Mouse (Mus musculus) gastrocnemius, postnatal 4 days (tissue): Measurements from ENCODE around the gene Arhgef10l. TPM values are rescaled to one million over a fixed set of nuclear protein-coding genes. Genes with fewer than 3 reads are reported as not detected.
A peak's percentile ranks its signal among the peaks of the same experiment; 100 is the strongest.

Experiments
- DNase-seq, 2 experiments: peaks; one replicate each; pipeline ENCODE4 v3.0.0; 2021 to 2022; ENCODE audit warnings: low spot score in 2 of 2, mixed read lengths in 2 of 2
- total RNA-seq, 2 experiments: library from RNA; stranded (reverse); gene quantifications; 2 replicates each; pipeline ENCODE4 v1.2.3; 2021

Gene Arhgef10l
- total RNA-seq, 2 experiments from 2014 or later = 53.6 to 54.6 TPM

DNA sequence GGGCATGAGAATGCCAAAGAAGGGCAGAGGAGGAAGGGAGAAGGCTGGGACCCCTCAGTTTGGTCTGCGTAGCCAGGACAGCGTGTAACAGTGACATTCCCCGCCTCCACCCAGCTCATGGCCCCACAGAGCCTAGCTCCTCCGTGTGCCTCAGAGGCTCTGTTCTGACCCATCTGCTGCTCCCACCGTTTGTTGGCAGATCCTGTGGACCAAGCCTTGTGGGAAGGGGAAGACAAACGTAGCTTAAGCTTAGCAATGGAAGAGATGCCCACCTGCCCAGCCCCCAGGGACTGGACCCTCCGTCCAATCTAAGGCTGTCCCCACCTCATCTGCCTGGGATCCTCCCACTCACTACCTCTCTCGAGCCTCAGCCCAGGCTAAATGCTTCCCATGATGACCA is 28.5 kb downstream of the Arhgef10l start:
- DNase-seq = no peak

DNA sequence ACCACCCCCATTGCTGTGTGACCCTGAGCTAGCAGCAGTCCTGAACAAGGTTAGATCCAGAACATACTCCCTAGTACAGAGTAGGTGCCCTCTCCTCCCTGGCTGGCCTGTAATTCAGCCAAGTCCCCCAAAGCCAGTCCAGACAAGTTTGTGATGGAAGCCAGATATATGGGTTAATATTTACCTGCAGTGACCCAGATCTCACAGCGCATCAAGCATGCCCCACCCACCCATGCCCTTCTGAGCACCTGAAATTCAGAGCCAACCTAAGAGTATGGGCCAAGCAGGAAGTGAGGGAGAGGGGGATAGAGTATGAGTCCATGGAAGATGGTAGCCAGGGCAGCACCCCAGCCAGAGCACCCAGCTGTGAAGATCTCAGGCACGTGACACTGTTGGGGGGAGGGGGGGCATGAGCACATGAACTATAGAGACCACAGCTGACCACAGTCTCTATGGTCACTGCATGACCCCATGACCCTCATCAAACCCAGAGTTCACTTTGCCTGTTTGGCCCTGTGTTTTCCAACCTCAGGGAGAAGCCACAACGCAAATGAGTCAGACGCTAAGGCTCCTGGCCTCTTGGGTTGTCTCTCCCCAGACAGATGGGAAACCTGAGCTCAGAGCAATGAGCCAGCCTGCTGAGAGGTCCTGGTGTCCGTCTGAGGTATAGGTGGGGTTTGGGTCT is 29.4 kb downstream of the Arhgef10l start:
- no peak for DNase-seq

DNA sequence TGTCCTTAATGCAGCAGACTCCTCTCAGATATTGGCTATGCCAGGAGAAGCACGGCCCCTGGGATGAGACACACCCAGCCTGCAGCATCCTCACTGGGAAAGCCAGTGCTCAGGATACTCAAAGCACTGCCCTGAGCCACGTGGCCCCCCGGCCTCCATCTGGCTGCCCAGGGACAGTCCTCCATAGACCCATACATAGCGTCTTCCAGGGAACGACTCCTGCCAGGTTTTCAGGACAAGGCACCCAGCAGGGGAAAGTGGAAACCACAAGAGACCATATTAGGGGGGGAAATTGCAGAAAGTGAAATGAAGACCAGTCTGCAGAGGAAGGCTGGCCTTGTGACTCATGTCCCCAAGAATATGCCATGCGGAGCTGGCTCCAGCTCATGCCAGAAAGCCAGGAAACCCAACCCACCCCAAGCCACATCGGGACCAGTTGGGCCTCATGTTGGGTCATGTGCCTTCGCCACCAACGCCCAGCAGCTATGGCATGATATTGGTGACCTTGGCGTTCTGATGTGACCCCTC is 30.9 kb downstream of the Arhgef10l start:
- DNase-seq = no peak

DNA sequence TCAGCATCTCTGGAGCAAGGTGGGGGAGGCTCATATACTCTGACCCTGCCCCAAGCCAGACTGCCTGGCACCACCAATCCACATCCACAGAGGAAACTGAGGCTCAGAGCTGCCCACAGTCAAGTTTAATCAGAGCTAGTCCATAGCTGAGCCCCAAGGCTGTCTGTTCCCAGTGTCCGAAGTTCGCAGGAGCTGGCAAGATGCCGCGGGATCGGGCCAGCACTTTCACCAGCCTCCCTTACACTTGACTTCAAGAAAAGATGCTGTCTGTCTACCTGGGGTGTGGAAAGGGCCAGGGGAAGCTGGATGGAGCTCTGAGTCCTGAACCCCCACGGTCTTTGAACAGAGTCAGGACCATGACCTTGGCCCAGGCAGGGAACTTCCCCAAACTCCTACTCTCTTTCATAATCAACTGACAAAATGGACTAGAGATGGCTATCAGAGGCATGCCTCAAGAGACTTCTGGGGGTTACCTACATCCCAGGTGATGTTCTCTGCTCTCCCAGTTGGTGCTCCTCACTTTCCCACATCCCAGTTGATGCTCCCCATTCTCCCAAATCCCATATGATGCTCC is 34.4 kb downstream of the Arhgef10l start:
- DNase-seq = no peak

DNA sequence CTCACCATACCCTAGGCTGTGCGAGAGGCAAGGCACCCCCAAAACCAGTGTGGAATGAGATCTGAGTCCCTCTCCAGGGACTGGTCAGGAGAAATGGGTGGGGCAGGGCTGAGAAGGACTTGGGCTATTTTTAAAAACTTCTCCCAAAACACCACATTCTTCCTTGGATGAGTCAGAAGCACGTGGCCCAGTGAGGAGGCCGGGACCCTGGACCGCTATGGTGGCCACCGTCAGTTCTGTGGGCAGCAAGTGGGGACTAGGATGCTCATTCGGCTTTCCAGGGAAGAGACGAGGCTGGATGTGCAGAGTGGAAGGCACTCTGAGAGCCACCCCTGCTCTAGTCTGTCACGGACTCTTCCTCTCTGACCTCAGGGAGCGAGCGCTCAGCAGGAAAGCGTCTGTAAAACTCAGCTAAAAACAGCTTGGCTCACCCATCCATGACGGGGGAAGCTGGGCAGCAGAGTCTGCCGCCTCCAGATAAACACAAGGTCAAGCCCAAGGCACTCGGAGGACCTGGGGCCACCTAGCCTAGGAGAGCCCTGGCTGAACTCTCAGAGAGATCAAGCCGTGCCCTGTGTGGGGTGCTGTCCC is 35.1 kb downstream of the Arhgef10l start:
- peak in 1 of 2 experiments; percentile 56 for DNase-seq

DNA sequence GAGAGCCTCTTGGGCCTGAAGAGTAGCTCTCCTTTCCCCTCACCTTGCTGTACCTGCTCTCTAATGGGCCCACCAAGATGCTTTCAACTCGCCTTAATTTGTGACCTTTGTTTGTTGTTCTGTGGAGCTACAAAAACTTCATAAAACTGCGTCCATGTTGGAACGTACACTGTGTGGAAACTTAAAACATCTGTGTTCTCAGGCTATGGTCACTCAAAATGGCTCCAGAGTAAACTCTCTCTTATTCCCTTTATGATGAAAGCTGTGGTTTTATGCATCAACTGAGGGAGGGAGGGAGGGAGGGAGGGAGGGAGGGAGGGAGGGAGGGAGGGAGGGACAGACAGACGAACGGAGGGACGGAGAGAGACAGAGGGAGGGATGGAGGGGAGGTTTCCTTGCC is 35.7 kb downstream of the Arhgef10l start:
- DNase-seq = no peak

DNA sequence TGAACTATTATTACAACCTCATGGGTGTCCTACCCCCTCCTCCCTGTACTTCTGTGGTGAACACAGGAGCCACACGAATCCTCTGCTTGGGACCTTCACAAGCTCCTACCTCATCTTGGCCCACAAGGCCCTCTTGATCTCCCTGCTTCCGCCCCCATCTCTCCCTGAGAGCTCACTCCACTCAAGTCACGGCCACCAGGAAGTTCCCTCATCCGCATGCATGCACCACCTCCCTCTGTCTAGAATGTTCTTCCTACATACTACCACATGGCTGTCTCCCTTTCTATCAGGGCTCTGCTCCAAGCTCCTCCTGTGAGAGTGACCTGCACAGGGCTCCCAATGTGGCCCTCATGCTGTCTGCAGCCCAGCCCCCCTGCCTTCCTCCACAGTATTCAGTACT is 36.8 kb downstream of the Arhgef10l start:
- DNase-seq = no peak

DNA sequence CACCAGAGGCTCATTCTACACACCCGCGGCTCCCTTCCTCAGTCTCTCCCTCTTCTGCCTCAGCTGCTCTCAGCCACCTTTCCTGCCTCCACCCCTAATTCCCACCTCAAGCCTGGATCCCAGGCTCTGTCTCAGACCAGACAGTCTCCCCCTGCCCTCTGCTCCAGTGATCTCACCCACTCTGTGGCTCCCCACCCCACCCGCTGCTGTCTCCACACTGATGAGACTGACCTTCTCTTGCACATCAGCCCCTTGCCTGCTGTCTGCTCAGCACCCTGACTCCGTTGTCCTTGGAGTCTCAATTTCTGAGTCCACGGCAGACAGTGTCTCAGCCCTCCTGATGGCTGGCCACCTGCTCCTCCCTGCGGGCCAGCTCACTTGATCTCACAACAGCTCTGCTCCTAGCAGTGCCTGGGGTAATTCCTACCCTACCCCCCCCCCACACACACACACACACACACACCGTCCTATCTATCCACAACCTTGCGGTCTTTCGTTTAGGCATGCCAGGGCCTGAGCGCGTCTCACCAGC is 37.3 kb downstream of the Arhgef10l start:
- DNase-seq = no peak

DNA sequence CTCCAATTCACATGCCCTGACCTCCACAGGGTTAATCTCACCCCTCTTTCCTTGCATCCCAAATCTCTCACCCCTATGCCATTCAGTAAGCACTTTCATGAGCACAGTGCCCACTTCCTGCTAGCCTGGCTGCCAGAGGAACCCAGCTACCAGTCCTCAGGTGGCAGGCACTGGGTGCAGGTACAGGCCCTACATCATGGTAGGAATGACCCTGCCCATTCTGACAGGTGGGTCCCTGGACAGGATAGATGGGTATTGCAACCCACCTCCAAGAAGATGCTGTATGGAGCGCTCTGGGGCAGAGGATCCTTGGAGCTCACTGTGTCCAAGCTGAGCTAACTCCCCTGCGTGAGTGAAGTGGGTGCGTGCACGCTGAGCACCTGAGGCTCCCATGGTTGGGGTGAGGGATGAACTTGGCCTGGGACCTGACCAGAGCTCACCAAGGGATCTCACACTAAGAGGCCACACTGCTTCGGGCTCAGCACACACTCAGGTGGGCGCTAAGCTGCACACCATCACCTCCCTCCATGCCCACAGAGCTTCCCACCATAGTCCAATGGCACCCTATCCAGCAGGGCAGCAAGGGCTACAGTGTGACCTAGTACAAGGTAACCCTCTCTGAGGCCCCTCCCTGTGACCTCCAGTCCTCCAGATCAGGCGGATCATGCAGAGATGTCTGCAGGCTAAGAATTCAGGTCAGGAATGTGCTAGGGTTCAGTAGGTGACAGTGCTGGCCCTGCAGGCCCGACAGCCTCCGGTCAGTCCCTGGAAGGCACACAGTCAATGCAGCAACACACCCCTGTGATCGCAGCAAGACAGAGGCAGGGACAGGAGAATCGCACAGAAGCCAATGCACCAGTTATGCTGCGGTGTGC is 39.9 kb downstream of the Arhgef10l start:
- no peak for DNase-seq

DNA sequence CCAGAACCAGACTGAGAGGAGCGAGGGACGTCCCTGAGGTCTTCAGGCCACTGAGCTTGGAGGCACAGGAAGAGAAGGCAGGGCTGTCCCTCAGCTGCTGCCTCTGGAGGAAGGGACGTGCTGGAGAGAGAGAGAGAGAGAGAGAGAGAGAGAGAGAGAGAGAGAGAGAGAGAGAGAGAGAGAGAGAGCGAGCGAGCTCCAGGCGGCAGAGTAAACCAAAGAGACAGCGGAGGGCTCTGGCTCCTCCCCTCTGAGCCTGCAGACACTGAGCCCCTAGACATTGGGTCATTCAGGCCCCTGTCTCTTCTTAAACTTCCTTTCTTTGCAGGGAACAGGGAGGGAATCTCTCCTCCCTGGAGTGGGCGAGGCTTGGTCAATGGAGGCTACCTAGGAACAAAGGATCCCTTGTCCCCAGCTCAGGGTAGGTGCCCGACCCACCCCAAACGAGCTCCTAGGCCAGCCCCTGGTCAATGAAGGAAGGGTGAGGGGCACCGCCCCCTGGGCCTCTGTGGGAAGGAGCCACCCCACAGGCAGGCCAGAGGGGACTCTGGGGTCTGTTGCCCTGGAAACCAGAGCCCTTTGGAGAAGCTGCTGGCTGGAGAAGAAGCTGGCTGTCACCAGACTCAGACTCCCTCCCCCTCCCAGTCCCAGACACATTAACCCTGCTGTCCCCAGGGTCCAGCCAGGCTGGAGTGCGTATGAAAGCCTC is 41.2 kb downstream of the Arhgef10l start:
- no peak for DNase-seq

DNA sequence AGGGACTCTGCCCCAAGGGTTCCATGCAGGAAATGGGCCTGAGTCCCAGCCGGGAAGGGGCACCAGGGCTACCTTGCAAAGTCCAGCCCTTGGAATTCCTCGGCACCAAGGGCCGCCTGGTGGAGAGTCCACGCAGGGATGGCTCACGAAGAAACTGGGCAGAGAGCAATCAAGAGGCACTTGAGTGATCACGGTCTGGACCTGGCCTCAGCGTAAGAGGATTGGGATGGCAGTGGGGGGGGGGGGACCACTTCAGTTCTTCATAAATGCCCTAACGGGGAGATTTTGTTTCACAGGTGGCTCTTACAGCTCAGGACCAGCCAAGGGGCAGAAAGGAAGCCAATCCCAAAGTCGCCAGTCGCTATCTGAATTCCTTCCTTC is 41.7 kb downstream of the Arhgef10l start:
- DNase-seq = no peak

DNA sequence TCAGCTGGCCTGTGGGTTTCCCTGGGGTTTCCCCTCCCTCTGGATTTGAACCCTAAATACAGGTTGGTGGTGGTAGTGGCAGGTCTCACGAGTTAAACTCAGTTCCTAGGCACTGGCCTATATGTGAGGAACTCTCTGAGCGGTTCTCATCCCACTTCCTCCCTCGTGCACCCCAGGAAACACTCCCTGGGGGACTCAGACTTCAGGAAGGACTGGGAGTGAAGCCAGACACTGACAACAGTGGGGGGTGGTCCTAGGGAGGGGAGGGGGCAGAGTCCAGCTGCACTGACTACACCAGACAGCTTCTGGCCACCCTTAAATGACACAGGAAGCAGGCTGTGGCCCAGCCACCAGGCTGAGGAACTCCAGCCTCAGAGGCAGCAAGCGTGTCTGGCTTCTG is 43.0 kb downstream of the Arhgef10l start:
- no peak for DNase-seq

DNA sequence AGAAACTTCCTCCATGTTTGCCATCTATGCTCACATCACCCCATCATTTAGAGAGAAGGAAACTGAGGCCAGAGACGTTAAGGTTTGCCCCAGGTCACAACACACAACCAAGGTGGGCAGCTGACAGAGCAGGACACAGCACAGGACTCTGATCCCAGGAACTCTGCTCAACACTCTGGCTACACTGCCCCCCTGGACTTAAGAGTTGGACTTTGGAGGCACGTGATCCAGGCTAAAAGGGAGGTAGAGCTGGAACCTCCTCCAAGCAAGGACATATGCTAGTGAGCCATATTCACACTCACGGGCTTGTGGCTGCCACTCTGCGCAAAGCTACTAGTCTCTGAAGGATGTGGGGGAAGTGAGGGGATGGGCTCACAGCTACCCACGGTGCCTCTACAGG is 45.3 kb downstream of the Arhgef10l start:
- no peak for DNase-seq

DNA sequence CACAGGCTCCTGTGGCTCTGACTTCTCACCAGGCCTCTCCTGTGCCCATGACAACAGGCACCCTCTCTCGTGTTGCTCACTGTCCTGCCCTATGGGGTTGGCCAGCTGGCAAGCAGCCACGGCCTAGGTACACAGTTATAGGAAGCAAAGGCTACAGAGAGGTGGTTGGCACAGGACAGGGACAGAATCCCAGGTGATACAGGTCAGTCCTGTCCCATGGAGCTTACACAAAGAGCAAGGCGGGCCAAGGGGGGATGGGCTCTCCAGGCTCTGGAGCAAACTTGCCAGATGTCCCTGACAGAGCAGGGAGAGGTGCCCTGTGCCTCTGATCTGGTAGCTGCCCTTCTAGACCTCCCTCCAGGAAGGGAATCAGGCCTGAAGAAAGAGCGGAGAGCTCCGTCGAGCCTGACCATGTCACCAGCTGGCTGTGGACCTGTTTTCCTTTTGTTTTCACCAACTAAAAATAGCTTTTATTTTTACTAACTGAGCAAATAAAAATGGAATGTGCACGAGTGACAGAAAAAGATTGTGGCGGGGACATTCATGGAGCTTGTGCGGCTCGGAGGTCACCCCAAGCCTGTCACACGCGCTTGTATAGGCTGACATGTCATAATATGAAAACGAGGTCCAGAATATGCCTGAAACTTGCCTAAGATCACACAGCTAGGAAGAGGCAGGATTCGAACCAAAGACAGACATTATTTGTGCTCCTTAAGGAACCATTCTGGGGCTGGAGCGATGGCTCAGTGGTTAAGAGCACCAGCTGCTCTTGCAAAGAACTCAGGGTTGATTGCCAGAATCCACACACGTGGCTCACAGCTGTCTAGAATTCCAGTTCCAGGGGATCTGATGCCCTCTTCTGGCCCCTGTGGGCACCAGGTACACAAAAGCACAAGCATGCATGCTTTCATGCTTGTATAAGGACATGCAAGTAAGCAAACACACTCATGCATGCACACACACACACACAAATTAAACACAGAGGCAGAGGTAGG is 48.1 kb downstream of the Arhgef10l start:
- DNase-seq = peak in 1 of 2 experiments; percentile 46

DNA sequence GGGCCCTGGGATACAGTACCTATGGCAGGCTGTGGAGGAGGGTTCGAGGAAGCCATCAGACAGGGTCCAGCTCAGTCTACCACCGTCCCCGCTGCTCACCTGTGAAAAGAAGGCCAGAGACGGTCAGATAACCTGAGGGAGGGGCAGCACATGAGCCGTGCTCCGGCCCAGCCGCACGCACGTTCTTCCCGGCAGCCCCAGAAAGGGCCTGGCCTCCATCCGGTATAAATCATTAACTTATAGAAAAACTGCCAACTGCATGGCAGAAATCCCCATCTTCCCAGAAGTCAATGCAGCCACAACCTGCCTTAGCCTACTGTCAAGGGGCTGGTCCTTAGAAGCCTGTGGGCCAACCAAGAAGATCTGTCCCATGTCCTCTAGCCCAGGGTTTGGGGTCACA is 48.9 kb downstream of the Arhgef10l start:
- DNase-seq = no peak

DNA sequence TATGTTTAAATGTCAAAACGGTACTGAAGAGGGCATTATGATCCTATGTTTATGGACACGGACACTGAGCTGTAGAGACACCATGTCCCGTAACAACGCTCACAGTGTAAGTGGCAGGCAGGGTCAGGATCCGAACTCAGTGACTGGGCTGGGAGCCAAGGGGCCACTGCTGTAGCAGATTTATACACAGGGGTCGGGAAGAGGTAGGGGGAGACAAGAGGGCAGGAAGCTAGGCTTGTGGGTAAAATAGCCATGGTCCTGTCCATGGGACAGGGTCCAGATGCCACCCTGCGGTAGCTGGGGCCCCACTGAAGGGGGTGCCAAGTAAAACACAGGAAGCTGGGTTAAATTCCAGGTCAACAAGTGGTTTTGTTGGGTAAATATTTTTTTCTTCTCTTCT is 49.6 kb downstream of the Arhgef10l start:
- DNase-seq = no peak

DNA sequence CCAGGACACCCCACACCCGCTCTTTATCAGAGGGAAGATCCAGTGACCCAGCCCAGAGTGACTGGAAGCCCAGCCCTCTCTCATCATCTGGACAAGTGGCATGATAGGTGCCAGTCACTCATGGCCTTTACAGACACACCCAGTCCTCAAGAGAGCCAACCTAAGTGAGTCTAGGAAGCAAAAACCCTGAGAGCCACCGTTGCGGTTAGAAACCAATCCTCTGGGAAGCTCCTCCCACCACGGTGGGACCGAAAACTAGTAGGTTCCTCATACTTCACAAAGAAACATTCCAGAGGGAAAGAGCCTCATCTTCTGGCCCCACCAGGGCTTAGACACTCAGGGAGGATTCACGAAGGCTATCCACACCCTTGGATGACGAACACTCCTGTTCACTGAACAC is 50.0 kb downstream of the Arhgef10l start:
- no peak for DNase-seq

DNA sequence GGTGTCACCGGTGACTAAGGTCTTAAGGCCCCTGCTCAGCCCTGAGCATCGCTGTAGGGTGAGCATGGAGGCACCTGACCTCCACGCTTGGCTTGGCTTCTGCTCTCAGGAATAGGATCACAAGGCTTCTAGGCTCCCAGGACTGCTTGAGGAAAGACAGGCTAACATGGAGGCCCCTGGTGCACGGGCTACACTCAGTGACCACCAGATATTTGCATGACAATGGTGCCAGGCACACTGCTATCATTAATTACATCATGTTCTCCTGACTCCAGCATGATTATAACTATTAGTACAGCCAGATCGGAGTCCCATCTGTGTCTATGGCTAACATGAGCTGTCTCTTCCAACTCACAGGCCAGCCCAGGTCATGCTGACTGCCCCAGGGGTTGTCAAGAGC is 51.3 kb downstream of the Arhgef10l start:
- DNase-seq = no peak

DNA sequence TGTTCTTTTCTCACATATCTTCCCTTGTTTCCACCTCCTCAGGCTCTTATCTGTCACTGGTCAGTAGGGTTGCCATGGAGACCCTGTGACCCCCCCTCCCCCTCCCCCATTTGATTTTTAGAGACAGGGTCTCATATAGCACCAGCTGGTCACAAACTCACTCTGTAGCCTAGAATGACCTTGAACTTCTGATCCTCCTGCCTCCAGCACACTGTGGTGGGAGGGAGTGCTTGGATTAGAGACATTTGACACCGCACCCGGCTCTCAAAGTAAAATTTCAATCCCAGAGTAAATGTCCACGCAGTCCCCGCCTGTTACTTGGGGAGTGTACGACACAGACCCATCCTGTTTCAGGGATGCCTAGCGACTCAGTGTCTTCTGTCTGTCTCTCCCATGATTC is 51.7 kb downstream of the Arhgef10l start:
- no peak for DNase-seq
